Mouse (Mus musculus): ENCODE results near the gene Gclc.
"Not testable (repeated sequence)": the region's sequence is repeated elsewhere in the genome, so short reads cannot be mapped to it uniquely, and the experiment has no call there.

Gene Gclc

GRCm38 (mm10) chr9:77746315-77746714 is 8.0 kb upstream of the Gclc start:
- no peak for DNase-seq (ENCODE audit: low spot score)

- not testable (repeated sequence) for DNase-seq (ENCODE audit: low spot score)
Observed at GRCm38 (mm10) chr9:77748292-77748691, 6.0 kb upstream of the Gclc start.

- peak; percentile 92 for DNase-seq (ENCODE audit: low spot score)
Observed at GRCm38 (mm10) chr9:77750133-77751060, 3.9 kb upstream of the Gclc start.

- peak; percentile 6 for DNase-seq (ENCODE audit: low spot score)
Observed at GRCm38 (mm10) chr9:77751091-77751521, 3.2 kb upstream of the Gclc start.

- peak; percentile 44 for DNase-seq (ENCODE audit: low spot score)
Observed at GRCm38 (mm10) chr9:77754728-77755402, 530 bp downstream of the Gclc start.

- DNase-seq (ENCODE audit: low spot score): no peak
Observed at GRCm38 (mm10) chr9:77755403-77755784, 1.1 kb downstream of the Gclc start.

- no peak for DNase-seq (ENCODE audit: low spot score)
Observed at GRCm38 (mm10) chr9:77756076-77756475, 1.7 kb downstream of the Gclc start.

- no peak for DNase-seq (ENCODE audit: low spot score)
Observed at GRCm38 (mm10) chr9:77757331-77757730, 3.0 kb downstream of the Gclc start.

GRCm38 (mm10) chr9:77758481-77758880 is 4.1 kb downstream of the Gclc start:
- DNase-seq (ENCODE audit: low spot score): no peak

GRCm38 (mm10) chr9:77759111-77759510 is 4.8 kb downstream of the Gclc start:
- DNase-seq (ENCODE audit: low spot score): no peak

GRCm38 (mm10) chr9:77759756-77760155 is 5.4 kb downstream of the Gclc start:
- no peak for DNase-seq (ENCODE audit: low spot score)

- no peak for DNase-seq (ENCODE audit: low spot score)
Observed at GRCm38 (mm10) chr9:77766218-77766617, 11.9 kb downstream of the Gclc start.

GRCm38 (mm10) chr9:77766767-77767166 is 12.4 kb downstream of the Gclc start:
- DNase-seq (ENCODE audit: low spot score): no peak

- no peak for DNase-seq (ENCODE audit: low spot score)
Observed at GRCm38 (mm10) chr9:77770909-77771308, 16.6 kb downstream of the Gclc start.

- no peak for DNase-seq (ENCODE audit: low spot score)
Observed at GRCm38 (mm10) chr9:77771330-77771729, 17.0 kb downstream of the Gclc start.

- no peak for DNase-seq (ENCODE audit: low spot score)
Observed at GRCm38 (mm10) chr9:77771765-77772383, 17.5 kb downstream of the Gclc start.

- DNase-seq (ENCODE audit: low spot score): no peak
Observed at GRCm38 (mm10) chr9:77776720-77777515, 22.6 kb downstream of the Gclc start.

GRCm38 (mm10) chr9:77777622-77778021 is 23.3 kb downstream of the Gclc start:
- no peak for DNase-seq (ENCODE audit: low spot score)

- DNase-seq (ENCODE audit: low spot score): no peak
Observed at GRCm38 (mm10) chr9:77779711-77780110, 25.4 kb downstream of the Gclc start.

GRCm38 (mm10) chr9:77781453-77782163 is 27.3 kb downstream of the Gclc start:
- DNase-seq (ENCODE audit: low spot score): no peak

- no peak for DNase-seq (ENCODE audit: low spot score)
Observed at GRCm38 (mm10) chr9:77782201-77782600, 27.9 kb downstream of the Gclc start.

All from ovary, postnatal 10 days (tissue).